ENCODE assay signal across 17 mouse cellular contexts in the genomic region with DNA sequence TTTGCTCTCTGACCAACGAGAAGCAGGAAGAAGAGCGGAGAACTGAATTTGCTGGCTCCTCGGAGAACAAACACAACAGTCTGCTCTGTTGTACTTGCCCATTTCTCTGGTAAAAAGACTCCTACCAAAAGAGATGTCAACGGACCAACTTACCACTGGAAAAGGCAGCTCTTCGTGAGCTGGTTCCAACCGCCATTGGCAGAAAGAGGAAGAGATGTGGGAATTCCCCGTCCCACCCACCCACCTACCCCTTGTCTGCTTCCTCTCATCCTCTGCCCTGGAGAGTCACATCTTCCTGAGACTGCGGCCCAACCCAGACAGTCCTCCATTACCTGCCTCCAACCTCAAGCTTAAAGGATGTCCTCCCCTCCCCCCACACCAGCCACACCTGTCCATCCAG. TPM values are rescaled to one million over a fixed set of nuclear protein-coding genes. Genes with fewer than 3 reads are reported as not detected.
"Had no signal": no experiment of that assay in that cellular context is flagged by ENCODE, and none has a peak within 500 bp of the region (broad histone marks: within the 10 kb centered on the region; RNA-seq: fewer than 3 reads in every experiment).

No protein-coding gene starts in this region.

- H3K4me2 ChIP-seq: liver, embryonic 11.5 days; liver, embryonic 15.5 days; midbrain, embryonic 13.5 days; neural tube, embryonic 12.5 days had no signal

- H3K4me1 ChIP-seq: liver, embryonic 15.5 days; neural tube, embryonic 12.5 days had no signal

- H3K4me3 ChIP-seq: left cerebral cortex, adult 2 months; limb, embryonic 10.5 days; liver, embryonic 15.5 days; midbrain, embryonic 13.5 days; neural tube, embryonic 12.5 days had no signal

- H3K27ac ChIP-seq: kidney, postnatal 0 days; limb, embryonic 10.5 days; liver, embryonic 15.5 days; midbrain, embryonic 13.5 days; neural tube, embryonic 12.5 days had no signal

- DNase-seq: kidney, adult 11 months; kidney, adult 9 months; kidney, postnatal 36 days; lung, adult 2 months; lung, postnatal 4 days; spleen, adult 18-20 months; thymus, adult 2 months; thymus, postnatal 25 days had no signal

- ATAC-seq: lung, postnatal 0 days; midbrain, embryonic 13.5 days had no signal

- H3K27me3 ChIP-seq: liver, embryonic 15.5 days; midbrain, embryonic 13.5 days; neural tube, embryonic 12.5 days had no signal

- H3K9ac ChIP-seq: liver, embryonic 15.5 days; midbrain, embryonic 13.5 days; neural tube, embryonic 12.5 days had no signal

- H3K9me3 ChIP-seq: limb, embryonic 10.5 days; liver, embryonic 15.5 days; midbrain, embryonic 13.5 days; neural tube, embryonic 12.5 days had no signal

- H3K36me3 ChIP-seq: limb, embryonic 10.5 days; liver, embryonic 15.5 days; midbrain, embryonic 13.5 days; neural tube, embryonic 12.5 days had no signal

RNA-seq across cellular contexts. Expression of a gene that starts 36.2 kb away (rescaled TPM):
- total RNA-seq: megakaryocyte-erythroid progenitor cell, adult 5-6 weeks had no signal
